Mouse (Mus musculus) stomach, postnatal 0 days (tissue): ENCODE data around the gene Tmx2. TPM values are rescaled to one million over a fixed set of nuclear protein-coding genes. Genes with fewer than 3 reads are reported as not detected.

Source experiments
- ATAC-seq: fragments of 200-750 bp; cut with Nextera tagmentation; 2 replicates; pipeline ENCODE4 v1.8.0; 2017; ENCODE audit not compliant: low FRiP score, low TSS enrichment
- DNase-seq: peaks from one replicate; pipeline ENCODE4 v3.0.0-alpha.2; 2016; ENCODE audit warnings: low spot score
- H3K27ac ChIP-seq: fragments of 300-500 bp; sonication (generic); replicated peaks from 2 replicates; pipeline ENCODE4 v1.5.1; 2014; ENCODE audit warnings: mild to moderate bottlenecking, control low read depth
- H3K27me3 ChIP-seq: fragments of 300-500 bp; sonication (generic); 2 replicates; pipeline ENCODE4 v1.6.1; 2014; ENCODE audit warnings: low read length; ENCODE audit not compliant: control insufficient read depth, insufficient read depth
- H3K36me3 ChIP-seq: fragments of 300-500 bp; sonication (generic); 2 replicates; pipeline ENCODE4 v1.6.1; 2014; ENCODE audit warnings: low read length, mixed read lengths; ENCODE audit not compliant: control insufficient read depth, insufficient read depth
- H3K4me1 ChIP-seq: fragments of 300-500 bp; sonication (generic); replicated peaks from 2 replicates; pipeline ENCODE4 v1.6.1; 2014; ENCODE audit warnings: antibody characterized with exemption; ENCODE audit not compliant: control insufficient read depth, insufficient read depth
- H3K4me2 ChIP-seq: fragments of 300-500 bp; sonication (generic); replicated peaks from 2 replicates; pipeline ENCODE4 v1.6.1; 2014; ENCODE audit warnings: low read depth, mild to moderate bottlenecking, control low read depth, moderate library complexity
- H3K4me3 ChIP-seq: fragments of 300-500 bp; sonication (generic); 2 replicates; pipeline ENCODE4 v1.5.1; 2014; ENCODE audit warnings: low read depth, low read length, control low read depth
- H3K9ac ChIP-seq: fragments of 300-500 bp; sonication (generic); 2 replicates; pipeline ENCODE4 v1.6.1; 2014; ENCODE audit warnings: mild to moderate bottlenecking, low read length, control low read depth, mixed read lengths
- H3K9me3 ChIP-seq: fragments of 300-500 bp; sonication (generic); 2 replicates; pipeline ENCODE4 v1.6.1; 2016; ENCODE audit warnings: low read length; ENCODE audit not compliant: control insufficient read depth
- CTCF ChIP-seq: IDR thresholded peaks from 2 replicates; pipeline ENCODE4 v1.5.1; 2016; ENCODE audit warnings: antibody characterized with exemption, low read depth, mild to moderate bottlenecking, moderate library complexity
- EP300 ChIP-seq: optimal IDR thresholded peaks from 2 replicates; pipeline ENCODE3; 2016; ENCODE audit warnings: antibody characterized with exemption
- WGBS: fragments of 180-500 bp; shearing (Covaris S2); extraction: QIAGEN DNeasy Blood & Tissue Kit; methylation state at CpG from one replicate; pipeline ENCODE4 v1.1.7; 2014; 5-methylcytosine and 5-hydroxymethylcytosine counted together
- polyA plus RNA-seq: library from polyadenylated mRNA; unstranded; fragments of >200 nt; fragmentation: Nextera tagmentation; extraction: Ambion mirVana; gene quantifications from 2 replicates; pipeline ENCODE4 v1.2.1, GENCODE M21; 2015

Gene Tmx2
- polyA plus RNA-seq, 1 experiment from 2014 or later, result 80.9 TPM

- Histone ChIP-seq H3K27ac (no peak overlapping the region), H3K4me1 (0 out of 2 replicates have a peak, but pooled peaks cover 1% of the 10 kb centered on the region), H3K36me3 (peaks cover 6% of the 10 kb centered on the region), H3K9me3 (no peaks in the 10 kb centered on the region), H3K9ac (no peak overlapping the region), H3K27me3 (no peaks in the 10 kb centered on the region), H3K4me3 (no peak overlapping the region), H3K4me2 (no peak overlapping the region)
- 73% methylated on average over 3 of the region's 3 CpGs for WGBS
- no peak for TF ChIP-seq EP300
- no peak for TF ChIP-seq CTCF
- no peak for DNase-seq
- no peak for ATAC-seq
Observed at GRCm38 (mm10) chr2:84721182-84721581, 42.2 kb upstream of the Tmx2 start.

DNA sequence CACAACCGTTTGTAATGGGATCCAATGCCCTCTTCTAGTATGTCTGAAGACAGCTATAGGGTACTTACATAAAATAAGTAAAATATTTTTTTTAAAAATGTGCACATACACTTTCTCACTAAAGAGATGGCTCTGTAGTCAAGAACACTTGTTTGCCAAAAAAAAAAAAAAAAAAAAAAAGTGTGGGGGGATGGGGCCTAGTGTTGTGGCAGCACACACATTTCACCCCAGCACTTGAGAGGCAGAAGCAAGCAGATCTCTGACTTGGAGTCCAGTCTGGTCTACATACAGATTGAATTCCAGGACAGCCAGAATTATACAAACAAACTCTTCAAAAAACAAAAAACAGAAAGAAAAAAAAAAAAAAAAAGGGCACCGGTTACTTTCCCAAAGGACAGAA, 41.8 kb upstream of the Tmx2 start:
- Histone ChIP-seq H3K4me3 (no peak overlapping the region), H3K36me3 (peaks cover 6% of the 10 kb centered on the region), H3K9me3 (no peaks in the 10 kb centered on the region), H3K4me1 (no peaks in the 10 kb centered on the region), H3K4me2 (no peak overlapping the region), H3K27me3 (no peaks in the 10 kb centered on the region), H3K9ac (no peak overlapping the region), H3K27ac (no peak overlapping the region)
- DNase-seq, result no peak
- WGBS, result 94% methylated on average over 2 of the region's 2 CpGs
- no peak for ATAC-seq
- TF ChIP-seq EP300, result no peak
- no peak for TF ChIP-seq CTCF

DNA sequence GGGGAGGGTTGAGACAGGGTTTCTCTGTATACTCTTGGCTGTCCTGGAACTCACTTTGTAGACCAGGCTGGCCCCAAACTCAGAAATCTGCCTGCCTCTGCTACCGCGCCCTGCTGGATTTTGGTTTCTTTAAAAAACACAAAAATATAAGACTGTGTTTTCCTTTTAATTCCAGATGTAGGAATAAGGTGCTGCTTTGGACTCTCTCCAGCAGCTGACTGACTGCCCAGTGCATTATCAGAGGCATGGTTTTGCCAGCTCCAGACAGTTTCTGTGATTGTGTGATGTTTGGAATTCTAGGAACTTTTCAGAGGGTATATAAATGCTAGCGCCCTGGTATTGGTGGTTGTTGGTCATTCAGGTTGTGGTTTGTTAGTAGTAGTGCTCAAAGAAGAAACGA, 38.4 kb upstream of the Tmx2 start:
- H3K4me2 ChIP-seq, result no peak overlapping the region
- no peaks in the 10 kb centered on the region for H3K36me3 ChIP-seq
- ATAC-seq, result no peak
- WGBS, result 98% methylated on average over 4 of the region's 4 CpGs
- no peaks in the 10 kb centered on the region for H3K4me1 ChIP-seq
- DNase-seq, result no peak
- TF ChIP-seq CTCF (no peak), EP300 (no peak)
- H3K27me3 ChIP-seq, result no peaks in the 10 kb centered on the region
- H3K9ac ChIP-seq, result no peak overlapping the region
- no peaks in the 10 kb centered on the region for H3K9me3 ChIP-seq
- no peak overlapping the region for H3K4me3 ChIP-seq
- H3K27ac ChIP-seq, result no peak overlapping the region

DNA sequence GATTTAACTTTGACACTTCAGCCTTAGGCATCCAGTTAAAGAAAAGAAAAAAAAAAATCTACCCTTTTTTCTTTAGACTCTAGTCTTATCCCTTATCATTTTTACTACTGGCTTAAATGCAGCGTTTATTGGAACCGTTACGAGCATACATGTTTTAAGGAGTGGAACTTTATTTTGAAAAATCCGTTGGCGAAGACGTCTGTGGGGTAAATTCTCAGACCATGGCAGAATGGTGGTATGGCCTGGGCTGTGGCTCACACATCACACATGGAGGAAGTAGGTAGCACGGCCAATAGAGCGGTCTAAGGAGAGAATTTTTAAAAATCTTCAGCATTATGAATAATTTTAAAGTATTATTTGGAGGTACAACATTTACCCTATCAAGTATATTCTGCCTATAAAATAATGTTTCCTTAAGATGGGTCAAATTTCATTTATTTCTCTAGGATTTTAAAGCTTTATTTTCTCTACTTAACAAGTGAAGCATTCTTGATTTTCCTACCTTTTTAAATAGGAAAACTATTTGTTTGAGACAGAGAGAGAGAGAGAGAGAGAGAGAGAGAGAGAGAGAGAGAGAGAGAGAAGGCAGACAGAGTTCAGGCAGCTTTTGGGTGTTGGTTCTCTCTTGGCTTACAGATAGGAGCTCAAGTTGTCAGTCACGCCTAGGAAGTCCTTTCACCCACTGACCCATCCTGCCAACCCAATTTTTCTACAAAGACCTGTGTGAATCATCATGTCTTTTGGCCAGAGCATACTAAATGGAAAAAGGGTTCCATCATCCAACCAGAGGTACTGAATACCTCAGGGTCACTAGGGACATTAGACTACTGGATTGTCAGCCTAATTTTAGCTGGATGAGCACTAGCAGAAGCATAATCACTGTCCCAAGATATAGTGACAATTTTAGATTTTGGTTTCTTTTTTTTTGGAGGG, 37.7 kb upstream of the Tmx2 start:
- H3K4me1 ChIP-seq, result no peaks in the 10 kb centered on the region
- no peak for TF ChIP-seq EP300
- no peak for TF ChIP-seq CTCF
- ATAC-seq (no peak), DNase-seq (no peak)
- peak overlapping the region; percentile 93 for H3K4me3 ChIP-seq
- peak overlapping the region; percentile 79 for H3K4me2 ChIP-seq
- WGBS, result 17% methylated on average over 9 of the region's 9 CpGs
- peak overlapping the region; percentile 69 for H3K9ac ChIP-seq
- H3K27ac ChIP-seq, result peak overlapping the region; percentile 91
- H3K36me3 ChIP-seq, result no peaks in the 10 kb centered on the region
- no peaks in the 10 kb centered on the region for H3K27me3 ChIP-seq
- no peaks in the 10 kb centered on the region for H3K9me3 ChIP-seq

DNA sequence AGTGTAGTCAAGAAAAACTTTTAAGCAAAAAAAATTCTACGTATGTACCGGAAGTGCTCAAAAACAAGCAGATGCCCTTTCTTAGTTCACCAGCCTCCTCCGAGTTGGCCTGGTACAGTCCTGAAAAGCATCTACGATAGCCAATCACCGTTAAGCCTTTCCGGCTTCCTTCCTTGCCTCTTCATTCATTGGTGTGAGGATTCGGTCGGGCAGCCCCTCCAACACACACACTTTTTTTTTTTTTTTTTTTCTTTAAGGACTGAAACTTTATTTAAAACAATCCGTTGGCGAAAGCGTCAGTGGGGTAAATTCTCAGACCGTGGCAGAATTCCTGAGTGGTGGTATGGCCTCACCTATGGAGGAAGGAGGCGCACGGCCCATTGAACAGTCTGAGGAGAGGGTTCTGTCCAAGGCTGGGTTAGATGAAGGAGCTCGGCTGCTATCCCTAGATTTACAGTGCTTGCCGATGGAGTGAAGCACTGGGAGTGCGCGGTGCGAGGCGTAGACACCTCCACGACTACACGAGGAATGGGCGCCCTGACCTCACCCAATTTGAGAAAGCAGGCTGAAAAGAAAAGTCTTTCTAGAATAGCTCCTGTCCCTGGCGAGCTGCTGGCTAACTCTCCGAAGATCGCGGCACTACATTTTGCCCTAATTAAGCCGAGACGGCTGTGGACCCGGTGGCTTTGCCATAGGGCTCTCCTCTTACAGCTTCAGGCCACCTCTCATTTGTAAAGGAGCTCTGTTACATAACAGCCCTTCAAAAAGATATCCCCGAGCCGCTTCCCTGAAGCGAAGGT, 36.8 kb upstream of the Tmx2 start:
- H3K4me3 ChIP-seq, result peak overlapping the region; percentile 93
- H3K4me1 ChIP-seq, result no peaks in the 10 kb centered on the region
- no peaks in the 10 kb centered on the region for H3K27me3 ChIP-seq
- WGBS, result under 1% methylated on average over 33 of the region's 33 CpGs
- H3K9me3 ChIP-seq, result no peaks in the 10 kb centered on the region
- DNase-seq (peak; percentile 64), ATAC-seq (peak; percentile 95)
- TF ChIP-seq EP300 (peak; percentile 93), CTCF (no peak)
- H3K27ac ChIP-seq, result peak overlapping the region; percentile 97
- H3K4me2 ChIP-seq, result peak overlapping the region; percentile 79
- no peaks in the 10 kb centered on the region; the same call in 1 of the 2 replicates for H3K36me3 ChIP-seq
- peak overlapping the region; percentile 69 for H3K9ac ChIP-seq
